Mouse (Mus musculus) E14TG2a.4 (cell line): ENCODE results near the gene Foxc2.

Experiments used
- H3K27me3 ChIP-seq: 2 replicates; pipeline ENCODE4 v1.6.1; 2014; ENCODE audit warnings: low read length, control low read depth; ENCODE audit not compliant: insufficient read depth
- H3K36me3 ChIP-seq: 2 replicates; pipeline ENCODE4 v1.6.1; 2014; ENCODE audit warnings: low read length, control low read depth; ENCODE audit not compliant: insufficient read depth
- H3K4me1 ChIP-seq: replicated peaks from 2 replicates; pipeline ENCODE4 v1.6.1; 2014; ENCODE audit warnings: low read depth, low read length, control low read depth
- H3K4me3 ChIP-seq: replicated peaks from 2 replicates; pipeline ENCODE4 v1.5.1; 2014; ENCODE audit warnings: mild to moderate bottlenecking, low read length
- H3K9me3 ChIP-seq: 2 replicates; pipeline ENCODE4 v1.6.1; 2014; ENCODE audit warnings: low read length, control low read depth
- CTCF ChIP-seq: conservative IDR thresholded peaks from 2 replicates; pipeline ENCODE4 v1.5.1; 2014; ENCODE audit warnings: low read length
- NANOG ChIP-seq: IDR thresholded peaks from 2 replicates; pipeline ENCODE4 v1.6.1; 2014; ENCODE audit warnings: borderline replicate concordance, low read length, mixed read lengths
- POU5F1 ChIP-seq: IDR thresholded peaks from 2 replicates; pipeline ENCODE4 v1.6.1; 2014; ENCODE audit warnings: low read length, borderline replicate concordance

Foxc2 gene

GRCm38 (mm10) chr8:121092627-121093026 lies 23.3 kb upstream of the Foxc2 start:
- no peaks in the 10 kb centered on the region for H3K9me3 ChIP-seq
- H3K4me3 ChIP-seq: no peak overlapping the region
- no peak for TF ChIP-seq NANOG
- peak; percentile 89 for TF ChIP-seq CTCF
- TF ChIP-seq POU5F1: no peak
- peaks cover 8% of the 10 kb centered on the region for H3K36me3 ChIP-seq
- peaks cover 67% of the 10 kb centered on the region for H3K27me3 ChIP-seq
- peaks cover 36% of the 10 kb centered on the region for H3K4me1 ChIP-seq

DNA sequence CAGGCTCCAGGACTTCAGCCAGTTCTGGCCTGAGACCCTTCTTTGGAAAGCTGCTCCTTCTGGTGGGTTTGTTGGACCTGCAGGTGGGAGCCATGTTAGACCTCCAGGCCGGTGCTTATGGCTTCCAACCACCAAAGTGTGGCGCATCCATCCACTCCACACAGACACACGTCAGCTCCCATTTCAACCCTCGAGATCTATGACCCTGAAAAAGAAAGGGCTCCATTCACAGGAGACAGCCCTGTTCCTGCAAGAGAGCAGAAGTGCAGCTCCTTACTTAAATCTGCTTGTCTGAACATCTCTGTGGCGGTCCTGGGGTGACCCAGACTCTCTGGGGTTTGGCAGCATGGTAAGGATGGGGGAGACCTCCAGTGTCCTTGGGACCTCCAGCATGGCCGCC lies 22.5 kb upstream of the Foxc2 start:
- Histone ChIP-seq H3K4me1 (peaks cover 40% of the 10 kb centered on the region), H3K9me3 (no peaks in the 10 kb centered on the region), H3K36me3 (peaks cover 17% of the 10 kb centered on the region), H3K4me3 (no peak overlapping the region), H3K27me3 (peaks cover 59% of the 10 kb centered on the region)
- TF ChIP-seq NANOG (no peak), POU5F1 (no peak), CTCF (no peak)

DNA sequence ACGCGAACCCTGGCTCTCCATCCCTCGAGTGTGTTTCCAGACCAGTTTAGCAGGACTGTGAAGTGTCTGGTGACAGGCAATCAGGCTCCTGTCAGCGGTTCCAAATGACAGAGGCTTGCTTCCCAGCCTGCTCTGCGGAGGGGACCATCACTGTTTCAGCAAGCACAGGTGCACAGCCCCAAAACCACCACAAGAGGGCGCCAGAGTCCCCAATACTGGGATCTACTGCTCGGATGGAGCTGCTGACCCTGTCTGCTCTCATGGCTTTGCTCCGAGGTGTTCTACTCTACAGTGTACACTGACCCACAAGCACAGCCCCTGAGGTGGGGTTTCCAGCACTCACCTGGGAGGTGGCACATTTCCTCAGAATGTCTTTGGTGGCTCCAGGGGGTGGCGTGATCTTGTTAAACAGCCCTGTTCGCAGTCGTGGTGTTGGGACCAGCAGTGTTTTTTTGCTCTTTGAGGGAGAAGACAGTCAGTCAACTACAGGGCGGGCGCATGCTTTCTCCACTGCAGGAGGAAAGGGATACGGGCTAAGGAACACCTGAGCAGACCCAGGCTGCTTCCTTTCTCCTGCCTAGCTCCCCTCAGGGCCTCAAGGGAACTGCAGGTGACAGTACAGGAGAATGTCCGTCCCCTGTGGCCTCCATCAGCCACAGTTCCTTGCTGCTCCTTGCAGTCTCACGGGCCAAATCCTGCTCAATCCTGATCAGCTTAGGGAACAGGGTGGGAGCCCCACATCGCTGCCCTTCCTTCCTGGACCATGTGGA lies 11.7 kb upstream of the Foxc2 start:
- H3K4me1 ChIP-seq: peaks cover 51% of the 10 kb centered on the region
- peaks cover 6% of the 10 kb centered on the region for H3K9me3 ChIP-seq
- peaks cover 74% of the 10 kb centered on the region for H3K36me3 ChIP-seq
- no peak overlapping the region for H3K4me3 ChIP-seq
- 0 out of 2 replicates have a peak, but pooled peaks cover 3% of the 10 kb centered on the region for H3K27me3 ChIP-seq
- peak; percentile 99 for TF ChIP-seq CTCF
- no peak for TF ChIP-seq POU5F1

DNA sequence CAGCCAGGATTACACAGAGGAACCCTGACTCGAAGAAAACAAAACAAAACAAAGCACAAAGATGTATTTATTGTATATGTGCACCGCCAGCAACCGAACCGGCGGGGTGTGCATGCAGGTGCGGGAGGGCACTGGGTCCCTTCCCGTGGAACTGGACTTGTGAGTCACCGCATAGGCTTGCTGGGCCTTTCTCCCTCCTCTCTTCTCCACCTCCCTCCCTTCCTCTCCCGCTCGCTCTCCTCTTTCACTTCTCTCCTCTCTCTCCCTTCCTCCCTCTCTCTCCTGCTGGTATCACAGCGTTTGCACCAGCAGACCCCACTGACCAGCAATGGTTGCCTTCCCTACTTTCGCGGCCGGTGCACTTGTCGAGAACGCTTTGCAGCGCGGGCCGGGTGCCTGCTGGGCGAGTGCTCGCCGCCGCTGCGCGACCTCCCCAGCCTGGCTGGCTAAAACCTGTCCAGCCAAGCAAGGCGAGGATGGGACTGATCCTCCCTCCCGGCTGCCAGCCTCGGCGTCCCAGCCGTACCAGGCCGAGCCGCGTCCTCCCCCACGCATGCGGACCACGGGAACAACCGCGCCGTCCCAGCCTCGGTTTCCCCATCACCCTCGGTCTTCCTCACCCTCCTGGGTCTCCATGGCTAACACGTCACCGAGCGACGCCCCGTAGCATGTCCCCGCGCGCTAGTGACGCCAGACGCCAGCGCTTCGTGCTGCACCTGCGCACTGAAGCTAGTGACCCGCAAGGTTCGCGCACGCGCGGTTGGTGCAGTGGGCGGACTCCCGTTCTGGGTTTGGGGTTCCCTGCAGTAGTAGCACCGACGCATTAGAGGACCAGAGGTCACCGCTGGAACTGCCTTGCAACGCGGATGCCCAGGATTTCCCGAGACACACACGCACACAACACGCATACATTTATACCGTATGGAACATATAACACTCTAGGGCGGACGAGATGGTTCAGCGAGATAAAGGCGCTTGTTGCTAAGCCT lies 8.0 kb upstream of the Foxc2 start, which contains the start of gene Mthfsd:
Mthfsd (minus strand) TSS at position 725 of the 989 bp plus-strand sequence.
- Histone ChIP-seq H3K36me3 (peaks cover 37% of the 10 kb centered on the region), H3K9me3 (no peaks in the 10 kb centered on the region), H3K27me3 (peaks cover 26% of the 10 kb centered on the region), H3K4me1 (peaks cover 42% of the 10 kb centered on the region), H3K4me3 (peak within 1 kb of the TSS; percentile 97)
- no peak for TF ChIP-seq NANOG
- no peak for TF ChIP-seq POU5F1
- no peak for TF ChIP-seq CTCF

DNA sequence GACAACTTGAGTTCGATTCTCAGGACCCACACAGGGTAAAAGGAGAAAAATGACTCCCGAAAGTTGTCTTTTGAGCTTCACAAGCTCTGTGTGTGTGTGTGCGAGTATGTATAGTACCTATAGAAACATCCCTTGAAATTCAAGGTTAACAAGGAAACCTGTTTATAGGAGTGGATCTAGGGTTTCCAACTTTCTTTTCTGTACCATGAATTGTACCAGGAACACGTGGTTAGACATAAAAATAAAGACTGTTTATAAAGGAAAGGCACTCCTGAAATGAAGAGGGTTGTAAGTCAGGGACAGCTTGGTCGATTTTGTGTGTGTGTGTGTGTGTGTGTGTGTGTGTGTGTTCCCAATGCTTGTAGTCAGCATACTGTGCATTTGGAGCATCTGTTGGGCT lies 7.3 kb upstream of the Foxc2 start:
- no peaks in the 10 kb centered on the region for H3K9me3 ChIP-seq
- TF ChIP-seq NANOG (no peak), CTCF (no peak), POU5F1 (no peak)
- peaks cover 38% of the 10 kb centered on the region for H3K4me1 ChIP-seq
- H3K36me3 ChIP-seq: peaks cover 30% of the 10 kb centered on the region
- H3K4me3 ChIP-seq: peak overlapping the region; percentile 97
- peaks cover 31% of the 10 kb centered on the region for H3K27me3 ChIP-seq

DNA sequence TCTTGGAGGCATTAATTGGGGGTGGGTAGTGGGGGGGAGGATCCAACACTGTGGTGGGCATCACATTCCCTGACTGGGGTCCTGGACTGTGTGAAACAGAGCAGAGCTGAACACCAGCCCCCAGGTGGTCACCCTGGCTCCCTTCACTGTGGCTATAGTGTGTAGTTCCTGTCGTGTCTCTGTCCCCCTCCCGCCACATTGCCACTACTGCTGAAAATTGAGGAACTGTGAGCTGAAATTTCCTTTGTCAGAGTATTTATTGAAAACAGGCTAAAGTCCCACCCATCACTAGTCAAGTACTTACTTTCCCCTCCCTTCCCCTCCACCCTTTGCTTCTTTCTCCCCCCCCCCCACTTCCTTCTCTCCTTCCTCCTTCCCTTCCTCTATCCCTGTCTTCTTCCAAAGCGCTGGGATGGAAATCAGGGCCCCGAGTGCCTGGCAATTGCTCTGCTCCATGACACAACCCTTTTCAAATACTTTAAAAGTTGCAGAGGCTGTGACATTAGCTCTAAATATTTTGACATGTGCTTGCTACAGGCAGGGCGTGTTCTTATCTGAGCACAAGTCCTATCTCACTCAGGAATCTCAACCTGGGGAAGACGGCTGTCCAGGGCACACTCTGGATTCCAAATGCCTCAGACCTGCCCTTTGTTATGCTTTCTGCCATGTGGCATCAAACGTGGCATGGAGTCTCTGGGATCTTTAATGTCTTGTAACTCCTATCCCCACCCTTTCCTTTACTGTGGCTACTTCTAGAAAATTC lies 4.6 kb upstream of the Foxc2 start:
- peaks cover 27% of the 10 kb centered on the region for H3K4me1 ChIP-seq
- H3K27me3 ChIP-seq: peaks cover 55% of the 10 kb centered on the region
- H3K36me3 ChIP-seq: peaks cover 9% of the 10 kb centered on the region
- H3K4me3 ChIP-seq: no peak overlapping the region
- TF ChIP-seq NANOG (no peak), CTCF (no peak), POU5F1 (no peak)
- H3K9me3 ChIP-seq: no peaks in the 10 kb centered on the region

DNA sequence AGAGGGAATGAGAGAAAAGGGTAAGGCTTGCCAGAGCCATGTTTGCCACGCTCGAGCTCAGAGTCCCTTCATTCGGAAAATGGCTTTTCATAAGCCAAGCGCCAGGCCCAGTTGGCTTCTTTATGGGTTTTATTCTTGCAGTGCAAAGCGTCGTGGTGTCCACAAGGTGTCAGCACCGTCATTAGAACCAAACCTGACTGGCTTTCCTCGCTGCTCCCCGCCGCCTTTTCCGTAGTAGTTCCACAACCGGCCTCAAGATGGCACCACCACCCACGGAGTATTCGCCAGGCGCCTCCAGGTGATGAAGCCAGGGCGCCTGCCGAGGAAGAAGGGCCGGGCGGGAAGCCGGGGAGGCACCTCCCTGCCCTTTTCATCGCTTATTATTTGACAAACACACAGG lies 2.7 kb upstream of the Foxc2 start:
- Histone ChIP-seq H3K27me3 (peaks cover 75% of the 10 kb centered on the region), H3K4me1 (peaks cover 24% of the 10 kb centered on the region), H3K9me3 (no peaks in the 10 kb centered on the region), H3K4me3 (no peak overlapping the region; the same call in 1 of the 2 replicates), H3K36me3 (no peaks in the 10 kb centered on the region)
- TF ChIP-seq NANOG (no peak), POU5F1 (no peak), CTCF (peak; percentile 91)

GRCm38 (mm10) chr8:121115136-121115535 lies 835 bp upstream of the Foxc2 start:
- H3K4me1 ChIP-seq: peaks cover 25% of the 10 kb centered on the region
- no peak overlapping the region for H3K4me3 ChIP-seq
- no peak for TF ChIP-seq CTCF
- no peak for TF ChIP-seq NANOG
- no peak for TF ChIP-seq POU5F1
- peaks cover 90% of the 10 kb centered on the region for H3K27me3 ChIP-seq
- no peaks in the 10 kb centered on the region for H3K9me3 ChIP-seq
- H3K36me3 ChIP-seq: no peaks in the 10 kb centered on the region
